Mouse (Mus musculus) kidney, embryonic 16.5 days (tissue): Measurements from ENCODE around the gene 1110004F10Rik. TPM values are rescaled to one million over a fixed set of nuclear protein-coding genes. Genes with fewer than 3 reads are reported as not detected.
"Not testable (repeated sequence)": the region's sequence is repeated elsewhere in the genome, so short reads cannot be mapped to it uniquely, and the experiment has no call there.

Experiments used
- ATAC-seq: fragments of 200-750 bp; cut with Nextera tagmentation; 2 replicates; pipeline ENCODE4 v1.8.0; 2017; ENCODE audit warnings: moderate TSS enrichment; ENCODE audit not compliant: low FRiP score, low TSS enrichment
- H3K27ac ChIP-seq: fragments of 300-500 bp; sonication (generic); 2 replicates; pipeline ENCODE4 v1.5.1; 2014; ENCODE audit warnings: low read length
- H3K27me3 ChIP-seq: fragments of 300-500 bp; sonication (generic); 2 replicates; pipeline ENCODE4 v1.6.1; 2014; ENCODE audit warnings: low read length, control low read depth, mixed read lengths; ENCODE audit not compliant: insufficient read depth
- H3K36me3 ChIP-seq: fragments of 300-500 bp; sonication (generic); 2 replicates; pipeline ENCODE4 v1.6.1; 2014; ENCODE audit warnings: low read length, control low read depth, mixed read lengths; ENCODE audit not compliant: insufficient read depth
- H3K4me1 ChIP-seq: fragments of 300-500 bp; sonication (generic); 2 replicates; pipeline ENCODE4 v1.6.1; 2014; ENCODE audit warnings: low read length, control low read depth, mixed read lengths; ENCODE audit not compliant: insufficient read depth
- H3K4me2 ChIP-seq: fragments of 300-500 bp; sonication (generic); replicated peaks from 2 replicates; pipeline ENCODE4 v1.6.1; 2014; ENCODE audit warnings: low read depth, low read length
- H3K4me3 ChIP-seq: fragments of 300-500 bp; sonication (generic); 2 replicates; pipeline ENCODE4 v1.5.1; 2014; ENCODE audit warnings: mild to moderate bottlenecking, low read length
- H3K9ac ChIP-seq: fragments of 300-500 bp; sonication (generic); replicated peaks from 2 replicates; pipeline ENCODE4 v1.6.1; 2014; ENCODE audit warnings: low read length
- H3K9me3 ChIP-seq: fragments of 300-500 bp; sonication (generic); 2 replicates; pipeline ENCODE4 v1.6.1; 2016; ENCODE audit warnings: low read length, control low read depth
- WGBS: fragments of 180-500 bp; shearing (Covaris S2); extraction: QIAGEN DNeasy Blood & Tissue Kit; methylation state at CpG from one replicate; pipeline ENCODE4 v1.1.7; 2014; 5-methylcytosine and 5-hydroxymethylcytosine counted together
- polyA plus RNA-seq: library from polyadenylated mRNA; unstranded; fragments of >200 nt; fragmentation: Nextera tagmentation; extraction: Ambion mirVana; gene quantifications from 2 replicates; pipeline ENCODE4 v1.2.1, GENCODE M21; 2015

The 1110004F10Rik gene
- polyA plus RNA-seq, 1 experiment from 2014 or later: 275 TPM

DNA sequence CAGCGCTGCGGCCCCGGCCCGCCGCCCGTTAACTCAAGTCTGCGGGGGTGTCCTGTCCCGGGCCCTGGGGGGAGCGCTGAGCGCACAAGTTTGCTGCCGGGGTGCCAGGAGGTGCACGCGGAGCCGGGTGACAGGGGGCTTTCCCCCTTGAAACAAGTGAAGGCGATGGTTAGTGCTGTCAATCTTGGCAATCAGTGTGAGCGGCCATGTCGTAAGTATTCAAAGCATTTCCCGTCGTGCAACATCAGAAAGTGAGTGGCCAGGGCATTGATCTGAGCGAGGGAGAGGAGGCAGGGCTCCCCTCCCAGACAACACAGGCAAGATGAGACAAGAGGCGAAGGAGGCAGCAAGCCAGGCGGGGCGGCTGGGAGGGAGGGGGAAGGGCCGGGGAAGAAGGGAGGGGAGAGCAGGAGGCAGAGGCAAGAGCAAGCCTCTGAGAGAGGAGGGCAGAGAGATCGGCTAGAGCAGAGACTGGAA is 4.9 kb upstream of the 1110004F10Rik start:
- Histone ChIP-seq H3K27me3 (peaks cover 62% of the 10 kb centered on the region), H3K4me1 (peaks cover 27% of the 10 kb centered on the region)
- ATAC-seq: peak; percentile 29; the same call in 1 of the 2 replicates

DNA sequence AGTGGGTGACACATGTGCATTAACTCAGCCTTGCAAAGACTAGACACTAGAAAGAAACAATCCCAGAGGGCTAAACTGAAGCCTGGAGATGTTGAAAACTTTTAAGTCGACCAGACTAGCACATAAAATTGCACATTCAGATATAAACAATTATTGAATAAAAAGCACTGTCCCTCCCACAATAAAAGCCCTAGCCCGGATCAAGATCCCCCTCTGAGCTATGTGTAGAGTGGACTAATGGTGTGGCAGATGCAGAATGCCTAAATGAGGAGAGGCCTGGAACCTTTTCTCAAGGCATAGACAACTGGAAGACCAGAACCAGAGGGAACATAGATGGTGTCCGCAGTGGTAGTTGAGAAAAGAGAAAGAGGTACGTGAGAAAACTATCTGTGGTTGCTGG is 3.7 kb upstream of the 1110004F10Rik start:
- ATAC-seq: no peak
- H3K9ac ChIP-seq: no peak overlapping the region
- H3K36me3 ChIP-seq: no peaks in the 10 kb centered on the region
- H3K27ac ChIP-seq: no peak overlapping the region
- no peak overlapping the region for H3K4me3 ChIP-seq
- H3K9me3 ChIP-seq: no peaks in the 10 kb centered on the region
- WGBS: 52% methylated on average over 4 of the region's 4 CpGs
- H3K27me3 ChIP-seq: peaks cover 58% of the 10 kb centered on the region
- H3K4me1 ChIP-seq: peaks cover 35% of the 10 kb centered on the region
- H3K4me2 ChIP-seq: no peak overlapping the region

More for the DNA sequence above, 4.9 kb upstream of the 1110004F10Rik start:
- H3K9me3 ChIP-seq: no peaks in the 10 kb centered on the region
- peak overlapping the region; percentile 13 for H3K27ac ChIP-seq
- under 1% methylated on average over 25 of the region's 25 CpGs for WGBS
- H3K9ac ChIP-seq: peak overlapping the region; percentile 53
- H3K36me3 ChIP-seq: no peaks in the 10 kb centered on the region
- peak overlapping the region; percentile 63 for H3K4me3 ChIP-seq
- peak overlapping the region; percentile 92 for H3K4me2 ChIP-seq

DNA sequence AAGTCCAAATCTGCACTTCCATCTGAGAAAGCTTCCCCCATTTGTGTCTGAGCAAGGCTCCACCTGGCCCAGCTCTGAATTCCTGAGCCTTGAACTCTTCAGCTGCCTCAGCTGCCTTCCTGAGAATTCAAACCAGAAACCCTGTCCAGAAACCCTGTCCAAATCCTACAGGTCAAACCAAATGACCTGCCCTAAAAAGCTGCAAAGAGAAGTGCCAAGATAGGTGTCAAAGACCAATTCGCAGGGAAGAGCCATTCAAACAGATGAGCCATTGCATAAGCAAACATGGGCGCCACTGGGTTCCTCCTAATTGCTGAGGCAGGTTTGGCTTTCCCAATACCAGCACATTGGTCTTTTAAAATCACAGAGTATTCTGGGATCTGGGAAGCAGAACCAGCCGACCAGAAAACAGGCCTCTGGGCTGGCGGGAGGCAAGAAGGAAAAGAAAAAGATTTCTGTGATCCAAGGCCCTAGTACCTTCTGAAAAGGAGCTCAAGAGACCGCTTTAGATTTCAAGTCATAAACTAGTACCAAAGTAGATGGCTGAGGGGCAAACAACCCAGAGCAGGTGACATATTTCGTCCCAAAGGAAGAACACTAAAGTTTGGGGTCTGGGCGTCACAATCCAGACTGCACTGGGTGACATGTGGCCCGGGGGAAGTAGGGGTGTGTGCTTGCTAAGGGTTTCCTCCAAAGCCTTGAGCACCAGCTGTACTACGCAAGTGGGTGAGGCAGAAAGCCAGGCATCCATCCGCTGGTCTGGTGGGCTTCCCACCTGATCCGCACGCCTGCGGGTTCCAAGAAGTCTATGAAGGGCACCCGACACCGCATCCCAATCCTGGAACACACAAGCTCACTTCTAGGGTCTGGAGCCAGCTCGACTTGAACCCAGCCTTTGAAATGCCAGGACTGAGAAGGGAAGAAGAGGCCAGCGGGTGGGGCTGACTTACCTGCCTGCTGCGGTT is 2.3 kb upstream of the 1110004F10Rik start:
- no peak overlapping the region for H3K9ac ChIP-seq
- H3K4me3 ChIP-seq: no peak overlapping the region
- WGBS: 21% methylated on average over 18 of the region's 18 CpGs
- no peak overlapping the region for H3K27ac ChIP-seq
- H3K4me1 ChIP-seq: peaks cover 33% of the 10 kb centered on the region
- H3K36me3 ChIP-seq: no peaks in the 10 kb centered on the region
- ATAC-seq: no peak
- no peak overlapping the region for H3K4me2 ChIP-seq
- H3K27me3 ChIP-seq: peaks cover 62% of the 10 kb centered on the region
- H3K9me3 ChIP-seq: no peaks in the 10 kb centered on the region

DNA sequence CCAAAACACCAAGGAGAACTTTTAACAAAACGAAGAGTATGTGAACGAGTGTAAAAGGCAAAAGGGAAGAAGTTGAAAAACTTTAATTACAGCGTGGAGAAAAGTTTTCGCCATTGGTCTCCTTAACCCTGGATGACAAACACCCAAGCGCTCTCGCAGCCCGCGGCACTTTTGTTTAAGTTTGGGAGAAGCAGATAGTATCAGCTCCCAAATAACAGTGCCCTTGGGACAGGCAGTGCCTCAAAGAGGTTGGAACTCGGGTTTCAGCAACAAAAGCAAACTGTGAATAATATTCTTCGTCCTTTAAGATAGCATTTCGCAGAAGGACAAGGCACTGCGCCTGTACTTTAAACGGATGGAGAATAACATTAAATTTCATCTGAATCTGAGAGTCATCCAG is 1.2 kb upstream of the 1110004F10Rik start:
- Histone ChIP-seq H3K4me2 (peak overlapping the region; percentile 40), H3K9ac (no peak overlapping the region), H3K27ac (no peak overlapping the region), H3K9me3 (no peaks in the 10 kb centered on the region), H3K27me3 (peaks cover 64% of the 10 kb centered on the region), H3K4me1 (peaks cover 33% of the 10 kb centered on the region), H3K36me3 (no peaks in the 10 kb centered on the region), H3K4me3 (peak overlapping the region; percentile 24; the same call in 1 of the 2 replicates)
- 2% methylated on average over 13 of the region's 13 CpGs for WGBS
- no peak for ATAC-seq

DNA sequence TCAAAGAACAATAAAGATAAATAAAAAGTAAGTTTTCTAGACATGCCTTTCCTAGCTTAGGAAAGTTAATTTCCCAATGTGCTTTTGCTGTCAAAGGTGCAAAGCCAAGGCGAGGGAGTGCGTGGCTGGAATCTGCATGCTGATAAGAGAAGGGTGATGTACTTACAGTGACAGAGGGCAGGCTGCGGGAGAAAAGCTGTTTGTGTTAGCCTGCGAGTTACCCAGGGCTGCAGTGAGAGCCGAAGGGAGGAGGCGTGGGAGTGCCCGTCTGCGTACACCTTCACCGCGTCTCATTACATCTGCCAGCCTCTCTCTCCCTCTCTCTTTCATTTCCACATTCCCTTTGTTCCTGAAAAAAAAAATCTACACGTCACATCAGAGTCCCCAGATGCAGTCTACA is 686 bp upstream of the 1110004F10Rik start, which contains the start of gene Sox6:
Gene Sox6, minus strand, starts transcription at position 286 of the 400 bp plus-strand sequence.
- under 1% methylated on average over 11 of the region's 11 CpGs for WGBS
- Histone ChIP-seq H3K9ac (peak within 1 kb of the TSS; percentile 43), H3K4me2 (peak within 1 kb of the TSS; percentile 94), H3K36me3 (no peaks in the 10 kb centered on the region), H3K9me3 (no peaks in the 10 kb centered on the region), H3K4me3 (peak within 1 kb of the TSS; percentile 51), H3K27ac (no peak within 1 kb of the TSS), H3K27me3 (peaks cover 67% of the 10 kb centered on the region), H3K4me1 (peaks cover 33% of the 10 kb centered on the region)
- no peak for ATAC-seq

DNA sequence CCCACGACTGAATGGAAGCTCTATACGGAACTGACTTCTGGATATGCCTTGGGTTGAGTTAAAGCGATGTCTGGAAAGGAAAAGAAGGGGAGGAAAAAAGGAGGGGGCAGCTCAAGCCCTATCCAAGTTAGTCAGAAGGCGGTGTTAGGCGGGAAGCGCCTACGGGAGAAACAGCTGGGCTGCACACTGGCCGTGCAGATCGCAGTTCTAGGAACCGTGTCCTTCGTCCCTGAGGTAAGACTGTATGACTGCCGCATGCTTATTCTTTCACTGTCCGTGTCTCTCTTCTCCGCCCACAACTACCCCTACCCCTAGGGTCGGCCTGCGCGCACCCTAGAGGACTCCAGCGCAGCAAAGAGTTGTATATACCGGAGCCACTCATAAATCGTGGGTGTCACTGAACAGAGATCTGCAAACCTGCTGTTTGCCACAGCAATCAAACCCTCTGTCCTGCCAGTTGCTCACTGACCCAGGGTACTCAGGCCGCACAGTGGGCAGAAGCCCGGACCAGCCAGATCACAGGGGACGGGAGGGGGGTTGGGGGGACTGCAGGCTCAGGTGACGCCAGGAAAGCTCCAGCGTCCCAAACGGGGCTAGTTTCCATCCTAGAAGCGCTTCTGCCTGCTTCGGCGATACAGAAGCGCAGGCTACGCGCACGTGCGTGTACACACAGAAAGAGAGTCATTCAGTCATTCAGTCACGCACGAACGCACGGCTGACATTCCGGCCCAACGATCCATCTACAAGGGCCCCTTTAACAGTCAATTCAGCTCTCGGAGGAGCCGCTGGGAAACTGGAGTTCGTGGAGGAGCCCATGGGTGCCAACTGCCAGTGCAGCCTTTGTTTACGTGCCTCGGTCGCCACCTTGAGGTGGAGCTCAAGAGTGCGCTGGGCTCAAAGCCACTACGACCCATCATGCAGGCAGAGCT is 605 bp downstream of the 1110004F10Rik start:
- WGBS: under 1% methylated on average over 48 of the region's 48 CpGs
- peaks cover 26% of the 10 kb centered on the region for H3K4me1 ChIP-seq
- peak; percentile 83 for ATAC-seq
- peak overlapping the region; percentile 43 for H3K9ac ChIP-seq
- no peaks in the 10 kb centered on the region for H3K9me3 ChIP-seq
- peak overlapping the region; percentile 51 for H3K4me3 ChIP-seq
- H3K27me3 ChIP-seq: peaks cover 57% of the 10 kb centered on the region
- H3K27ac ChIP-seq: no peak overlapping the region
- H3K36me3 ChIP-seq: no peaks in the 10 kb centered on the region
- peak overlapping the region; percentile 94 for H3K4me2 ChIP-seq

DNA sequence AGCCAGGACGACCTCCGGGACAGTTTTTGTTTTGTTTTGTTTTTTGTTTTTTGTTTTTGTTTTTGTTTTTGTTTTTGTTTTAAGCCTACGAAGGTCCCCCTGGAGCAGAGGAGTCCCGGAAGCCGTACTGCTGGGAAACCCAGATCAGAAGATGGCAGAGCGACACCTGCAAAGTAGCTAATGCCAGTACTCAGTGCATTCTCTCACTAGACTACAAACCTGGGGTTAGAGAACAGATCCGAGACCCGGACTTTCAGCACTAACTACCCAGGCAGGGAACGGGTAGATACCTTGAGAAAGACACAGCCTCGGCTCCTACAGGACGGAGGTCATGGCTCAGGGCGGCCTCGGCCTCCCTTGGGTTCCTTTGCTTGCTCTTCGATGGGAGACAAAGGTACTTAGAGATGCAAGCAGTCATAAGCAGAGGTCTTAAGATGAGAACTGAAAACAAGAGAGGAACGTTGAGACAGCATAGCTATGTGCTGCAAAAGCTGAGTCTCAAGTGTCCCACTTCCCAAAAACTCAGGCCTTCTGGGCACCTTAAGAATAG is 1.3 kb downstream of the 1110004F10Rik start:
- Histone ChIP-seq H3K9me3 (no peaks in the 10 kb centered on the region), H3K4me1 (peaks cover 24% of the 10 kb centered on the region), H3K27me3 (peaks cover 49% of the 10 kb centered on the region), H3K36me3 (no peaks in the 10 kb centered on the region), H3K4me3 (peak overlapping the region; percentile 51), H3K9ac (no peak overlapping the region), H3K4me2 (peak overlapping the region; percentile 94), H3K27ac (no peak overlapping the region)
- no peak for ATAC-seq
- WGBS: 23% methylated on average over 15 of the region's 15 CpGs

DNA sequence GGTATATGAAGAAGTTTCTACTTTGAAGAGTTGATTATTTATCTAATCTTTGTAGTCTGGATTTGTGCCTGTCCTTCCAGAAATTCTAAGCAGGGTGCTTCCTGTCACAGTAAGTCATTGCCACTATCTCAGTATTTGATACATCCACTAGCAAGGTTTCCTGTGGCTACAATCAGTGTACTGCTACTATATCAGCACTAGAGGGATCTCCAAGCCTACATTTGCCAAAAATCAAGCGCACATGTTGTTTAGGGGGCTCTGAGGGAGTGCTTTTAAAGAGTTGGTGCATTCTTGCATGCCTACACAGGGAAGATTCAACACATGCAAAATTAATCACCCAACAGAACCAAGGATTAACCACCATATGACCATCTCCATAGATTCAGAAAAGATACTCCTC is 21.5 kb downstream of the 1110004F10Rik start:
- Histone ChIP-seq H3K4me2 (no peak overlapping the region), H3K27ac (no peak overlapping the region), H3K9me3 (no peaks in the 10 kb centered on the region), H3K36me3 (no peaks in the 10 kb centered on the region), H3K4me3 (no peak overlapping the region), H3K27me3 (no peaks in the 10 kb centered on the region), H3K9ac (no peak overlapping the region), H3K4me1 (no peaks in the 10 kb centered on the region)
- WGBS: 74% methylated on average over 1 of the region's 1 CpGs
- ATAC-seq: no peak

DNA sequence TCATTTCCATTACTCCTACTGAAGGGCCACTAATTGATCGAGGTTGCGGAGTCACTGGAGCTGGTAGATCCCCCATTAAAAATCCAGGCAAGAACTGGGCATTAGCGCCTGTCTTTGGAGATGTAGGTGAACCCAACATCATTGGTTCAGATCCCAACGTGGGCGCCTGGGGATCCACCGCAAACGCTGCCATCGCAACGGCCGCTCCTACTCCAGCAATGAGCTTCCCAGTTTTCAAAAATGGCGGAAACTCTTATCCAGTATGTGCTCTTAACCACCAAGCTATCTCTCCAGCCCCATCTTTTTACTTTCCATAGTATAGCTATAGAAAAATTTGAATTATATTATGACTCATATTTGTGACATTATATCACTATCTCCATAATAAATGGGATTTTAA is 45.2 kb downstream of the 1110004F10Rik start, which contains the start of gene Gm4353:
Gene Gm4353, minus strand, starts transcription at position 270 of the 400 bp plus-strand sequence.
- not testable (repeated sequence) for H3K4me1 ChIP-seq, H3K4me3 ChIP-seq, ATAC-seq, H3K4me2 ChIP-seq, H3K27ac ChIP-seq, H3K27me3 ChIP-seq, H3K9ac ChIP-seq, H3K9me3 ChIP-seq, H3K36me3 ChIP-seq
- WGBS: 98% methylated on average over 11 of the region's 11 CpGs
